Mouse (Mus musculus) lung, adult 2 months (tissue): ENCODE measurements around the gene Gm37240.

Experiments used
- CTCF ChIP-seq: fragments of 200-500 bp; IDR thresholded peaks from 2 replicates; pipeline ENCODE4 v1.5.1; 2011; ENCODE audit warnings: mild to moderate bottlenecking, low read length, control low read depth; ENCODE audit not compliant: insufficient read depth
- POLR2A ChIP-seq: fragments of 200-500 bp; IDR thresholded peaks from 2 replicates; pipeline ENCODE4 v1.6.1; 2011; ENCODE audit warnings: low read depth, mild to moderate bottlenecking, control low read depth, low read length, borderline replicate concordance; ENCODE audit errors: extremely low read depth

DNA sequence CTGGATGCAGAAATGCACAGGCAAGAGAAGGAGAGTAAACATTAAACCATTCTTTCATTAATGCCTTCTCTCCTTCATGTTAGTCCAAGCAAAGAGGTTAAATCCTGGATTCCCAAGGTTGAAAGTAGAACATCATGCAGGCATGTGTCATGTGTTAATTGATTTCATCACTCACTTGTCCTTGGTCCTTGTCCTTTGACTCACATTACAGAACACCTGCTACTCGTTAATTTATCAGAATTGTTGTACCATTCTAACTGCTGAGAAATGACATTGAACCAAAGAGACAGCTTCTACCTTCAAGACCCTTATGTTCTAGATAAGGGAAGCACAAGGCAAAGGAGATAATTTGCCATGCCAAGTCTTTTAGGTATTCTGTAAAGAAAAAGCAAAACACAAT is 835.1 kb downstream of the Gm37240 start:
- no peak for TF ChIP-seq CTCF
- TF ChIP-seq POLR2A = no peak
